Mouse (Mus musculus): ENCODE results near the gene Spef2. TPM values are rescaled to one million over a fixed set of nuclear protein-coding genes. Genes with fewer than 3 reads are reported as not detected.

The Spef2 gene
- 3.1 TPM for polyA plus RNA-seq (2017; shearing (Covaris generic))

GRCm38 (mm10) chr15:9748359-9749102, at the start of gene Spef2:
Gene Spef2 (minus strand): TSS chr15:9748868.

DNA sequence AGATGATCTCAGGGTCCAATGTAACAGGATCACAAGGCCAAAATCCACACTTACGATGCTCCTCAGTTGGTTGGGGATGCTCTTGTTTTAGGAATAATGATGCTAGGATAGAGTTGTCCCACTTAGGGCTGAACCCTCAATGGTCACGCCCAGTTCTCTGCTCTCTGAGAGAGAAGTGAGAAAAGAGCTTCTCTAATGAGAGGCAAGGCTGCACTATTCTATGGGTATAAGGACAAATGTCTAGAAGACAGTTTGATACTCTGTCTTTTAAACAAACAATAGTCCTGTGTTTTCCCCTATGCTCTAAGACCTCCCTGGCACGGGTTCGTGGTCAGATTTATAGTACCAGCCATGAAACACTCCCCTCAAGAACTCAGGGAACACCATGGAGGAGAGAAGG, 218.6 kb downstream of the Spef2 start, which contains the start of gene Il7r:
TSS of gene Il7r (minus strand) at position 101 of the 400 bp plus-strand sequence.

Other genes with a start within 250 kb of the Spef2 start
- gene Il7r, start 218.7 kb downstream of the Spef2 start, polyA plus RNA-seq (2017; shearing (Covaris generic)), result 983 TPM

Data from effector memory CD4-positive, alpha-beta T cell, adult 7 months (primary cell).